Mouse (Mus musculus) spleen, adult 18-20 months (tissue): ENCODE measurements around the gene Clic6.

Experiments used
- DNase-seq, 2 experiments: peaks; one replicate each; pipeline ENCODE4 v3.0.0; 2022; ENCODE audit warnings: mixed read lengths in 2 of 2

Clic6 gene

DNA sequence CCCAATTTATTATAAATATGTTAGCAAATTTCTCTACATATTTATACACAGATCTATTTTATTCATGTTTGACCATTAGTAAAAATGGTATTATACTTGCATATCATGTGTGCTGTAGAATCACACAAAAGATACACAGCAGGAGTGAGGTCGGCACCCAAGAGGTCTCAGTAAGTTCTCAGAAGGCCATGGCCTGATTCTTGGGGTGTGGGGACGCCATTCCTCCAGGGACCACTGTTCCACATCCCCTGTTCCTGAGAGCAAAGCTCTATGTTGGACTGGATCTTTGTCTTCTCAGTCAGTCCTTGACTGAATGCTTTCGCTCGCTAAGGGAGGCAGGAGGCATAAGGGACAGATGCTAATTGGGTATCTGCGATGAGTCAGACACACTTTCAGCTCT, at the start of gene Clic6:
TSS of gene Clic6 (plus strand) at position 301 of the 400 bp plus-strand sequence.
- no peak for DNase-seq

DNA sequence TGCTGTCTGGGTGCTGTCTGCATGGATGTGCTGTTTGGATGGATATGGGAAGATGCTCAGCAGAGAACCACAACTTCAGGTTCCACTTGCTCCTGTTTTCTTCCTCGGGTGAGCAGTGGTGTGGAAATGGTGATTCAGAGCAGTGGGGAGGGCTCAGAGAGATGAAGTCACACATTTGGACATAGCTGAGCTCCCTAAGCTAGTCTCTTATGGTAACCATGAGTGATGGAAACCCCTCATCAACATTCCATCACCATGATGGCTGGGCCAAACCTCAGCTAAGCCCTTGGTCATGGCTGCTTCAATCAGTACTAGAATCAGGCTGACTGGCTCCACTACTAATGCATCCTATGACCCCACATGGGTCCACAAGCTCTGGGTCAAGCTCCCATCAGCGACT, 45.8 kb upstream of the Clic6 start:
- no peak for DNase-seq

DNA sequence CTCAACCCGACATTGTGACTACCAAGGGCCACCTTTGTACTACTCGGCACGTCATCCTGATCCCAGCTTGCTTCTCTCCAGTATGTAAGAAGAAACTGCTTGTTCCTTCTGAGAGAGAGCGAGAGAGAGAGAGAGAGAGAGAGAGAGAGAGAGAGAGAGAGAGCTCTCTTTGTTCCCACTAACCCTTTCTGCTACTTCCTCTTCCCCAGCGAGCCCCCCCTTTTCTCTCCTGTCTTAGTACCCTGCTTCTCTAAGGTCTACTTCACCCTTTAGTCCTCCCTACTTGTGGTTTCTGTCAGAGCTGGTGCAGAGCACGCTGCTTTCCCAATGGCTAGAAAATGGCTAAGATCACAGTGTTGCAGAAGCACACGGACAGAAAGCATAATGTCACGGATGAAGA, 45.3 kb upstream of the Clic6 start:
- DNase-seq, result no peak

DNA sequence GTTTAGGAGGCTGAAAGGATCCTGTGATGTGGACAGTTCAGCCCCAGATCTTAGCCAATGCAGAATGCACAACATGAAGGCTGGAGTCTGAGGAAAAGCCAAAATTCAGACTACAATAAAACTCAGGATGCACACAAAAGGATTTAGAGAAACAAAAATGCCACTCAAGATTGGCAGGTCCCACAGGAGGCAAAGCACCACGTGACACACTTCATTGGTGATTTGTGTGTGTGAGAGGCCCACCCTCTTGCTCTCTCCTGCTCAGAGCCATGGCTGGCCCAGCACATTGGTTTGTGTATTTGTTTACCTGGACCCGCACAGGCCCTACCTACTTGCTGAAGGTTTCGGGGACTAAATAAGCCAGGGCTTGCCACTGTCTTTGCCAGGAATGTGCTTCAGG, 44.3 kb upstream of the Clic6 start:
- DNase-seq, result no peak

DNA sequence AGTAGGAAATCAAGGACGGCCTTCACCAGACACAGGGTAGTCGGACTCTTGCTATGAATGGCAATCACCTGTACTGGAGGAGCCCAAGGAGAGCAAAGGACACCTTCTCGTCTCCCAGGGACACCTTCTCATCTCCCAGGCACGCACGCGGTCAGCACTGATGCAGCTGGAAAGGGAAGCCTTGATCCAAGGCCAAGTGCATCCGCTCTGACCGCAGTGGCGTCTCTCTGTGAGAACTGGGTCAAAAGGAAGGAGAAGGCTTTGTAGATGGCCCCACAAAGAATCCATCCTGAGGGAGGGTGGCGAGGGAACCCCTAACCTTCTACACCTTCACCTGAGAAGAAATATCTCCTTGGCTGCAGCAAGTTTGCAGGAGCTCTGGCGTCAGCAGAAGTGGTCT, 43.4 kb upstream of the Clic6 start:
- DNase-seq, result no peak

DNA sequence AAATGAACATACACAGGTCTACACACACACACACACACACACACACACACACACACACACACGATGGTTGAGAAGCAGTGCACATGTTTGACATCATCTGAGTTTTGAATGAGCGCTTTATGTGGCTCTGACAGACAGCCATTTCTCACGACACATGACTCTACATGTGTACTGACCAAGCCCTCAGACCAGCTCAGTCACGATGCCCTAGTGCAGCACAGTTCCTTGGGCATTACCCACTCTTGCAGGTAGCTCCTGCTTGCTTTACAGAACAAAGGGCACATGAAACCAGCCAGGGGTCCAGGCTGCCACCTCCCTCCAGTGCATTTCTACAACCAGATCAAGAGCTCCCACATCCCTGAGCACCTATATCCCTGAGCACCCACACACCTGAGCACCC, 42.6 kb upstream of the Clic6 start:
- no peak for DNase-seq

DNA sequence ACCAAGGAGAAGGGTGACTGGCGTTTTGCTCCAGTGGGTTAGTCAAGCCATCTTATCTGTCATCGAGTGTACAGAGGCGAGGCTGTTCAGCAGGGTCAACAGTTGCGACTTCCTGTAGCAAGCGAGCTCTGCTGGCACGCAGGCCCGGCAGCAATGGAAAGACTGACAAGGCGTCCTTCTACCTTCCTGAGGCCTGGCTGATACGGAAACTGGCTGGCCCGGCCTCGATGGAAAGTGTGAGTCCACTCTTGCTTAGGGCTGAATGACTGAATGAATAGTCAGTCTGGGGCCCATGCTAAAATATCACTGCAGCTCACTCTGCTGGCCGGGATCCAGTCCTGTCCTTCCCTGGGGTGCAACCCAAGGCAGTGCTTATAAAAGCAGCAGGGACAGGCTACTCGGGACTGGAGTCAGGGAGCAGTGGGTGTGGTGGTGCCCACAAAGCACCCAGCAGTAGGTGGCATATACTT, 41.9 kb upstream of the Clic6 start:
- DNase-seq, result peak in 1 of 2 experiments; percentile 45

DNA sequence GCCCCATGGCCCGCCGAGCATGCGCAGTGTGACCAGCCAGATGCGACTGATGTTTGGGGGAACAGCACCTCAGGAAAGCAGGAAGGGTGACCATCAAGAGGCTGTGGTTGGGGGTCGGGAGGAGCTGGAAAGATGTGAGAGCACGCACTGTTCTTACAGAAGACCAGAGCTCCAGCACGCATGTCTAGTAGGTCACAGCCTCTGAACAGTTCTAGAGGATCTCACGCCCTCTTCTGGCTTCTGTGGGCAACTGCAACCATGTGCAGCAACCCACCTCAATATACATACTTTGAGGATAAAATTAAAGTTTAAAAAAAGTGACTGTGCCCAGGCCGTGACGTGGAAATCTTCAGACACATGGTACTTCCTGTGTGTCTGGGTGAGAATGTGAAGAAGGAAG, 40.2 kb upstream of the Clic6 start:
- DNase-seq, result no peak

DNA sequence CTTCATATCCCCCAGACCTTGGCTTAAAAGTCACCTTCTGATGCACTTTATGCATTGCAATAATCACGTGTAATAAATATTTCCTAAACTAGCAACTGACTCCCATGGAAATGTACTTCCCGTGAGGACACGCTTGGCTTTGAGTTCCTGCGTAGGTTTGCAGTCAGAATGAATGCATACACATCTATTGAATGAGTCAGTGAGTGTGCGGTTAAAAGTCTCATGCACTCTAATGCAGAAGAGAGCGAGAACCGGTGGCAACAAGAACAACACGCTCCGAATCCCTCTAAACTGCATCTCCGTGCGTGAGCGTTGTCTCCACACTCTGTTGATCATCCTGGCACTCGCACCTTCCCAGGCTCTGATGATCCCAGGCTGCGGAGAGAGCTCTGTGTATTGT, 36.5 kb upstream of the Clic6 start:
- no peak for DNase-seq

DNA sequence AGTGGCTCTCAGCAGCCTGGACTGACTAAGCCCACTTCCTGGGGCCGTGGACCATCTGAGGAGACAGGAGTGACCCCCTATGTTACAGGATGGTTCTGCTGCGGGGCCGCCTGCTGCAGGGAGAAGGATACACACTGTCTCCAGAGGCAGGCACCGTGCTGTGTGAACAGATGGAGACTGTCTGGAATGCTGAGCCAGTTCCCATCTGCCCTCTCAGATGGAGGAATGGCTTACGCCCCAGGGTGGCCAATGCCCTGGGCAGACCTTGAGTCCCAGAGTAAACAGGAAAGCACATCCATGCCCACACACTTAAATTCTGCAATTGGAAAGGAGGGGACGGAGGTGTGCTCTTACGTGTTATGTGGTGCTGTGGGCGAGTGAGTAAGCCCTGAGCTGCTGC, 35.2 kb upstream of the Clic6 start:
- DNase-seq, result no peak

DNA sequence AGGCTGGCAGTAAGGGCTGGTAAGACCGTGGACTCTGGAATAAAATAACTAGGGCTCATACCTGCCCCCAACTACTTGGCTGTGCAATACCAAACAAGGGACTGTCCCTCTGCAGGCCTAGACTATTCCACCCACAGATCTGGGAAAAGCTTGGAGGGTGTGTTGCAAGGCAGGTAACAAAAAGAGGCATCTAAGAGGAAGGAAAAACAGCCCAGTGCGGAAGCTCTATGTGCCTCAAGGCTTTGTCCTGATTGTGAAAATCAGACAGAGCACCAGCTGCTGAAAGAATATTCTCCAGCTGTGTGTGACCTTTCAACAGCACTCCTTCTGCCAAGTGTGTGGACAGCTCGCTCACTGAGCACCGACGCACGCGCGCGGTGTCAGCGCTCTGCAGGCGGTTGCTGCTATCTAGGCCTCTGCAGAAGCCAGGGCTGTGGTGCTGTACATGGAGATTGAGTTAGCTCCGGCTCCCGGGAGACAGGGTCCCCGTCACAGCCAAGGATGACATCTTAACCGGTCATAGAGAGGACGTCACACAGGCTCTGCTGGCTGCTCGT, 33.9 kb upstream of the Clic6 start:
- DNase-seq, result no peak

DNA sequence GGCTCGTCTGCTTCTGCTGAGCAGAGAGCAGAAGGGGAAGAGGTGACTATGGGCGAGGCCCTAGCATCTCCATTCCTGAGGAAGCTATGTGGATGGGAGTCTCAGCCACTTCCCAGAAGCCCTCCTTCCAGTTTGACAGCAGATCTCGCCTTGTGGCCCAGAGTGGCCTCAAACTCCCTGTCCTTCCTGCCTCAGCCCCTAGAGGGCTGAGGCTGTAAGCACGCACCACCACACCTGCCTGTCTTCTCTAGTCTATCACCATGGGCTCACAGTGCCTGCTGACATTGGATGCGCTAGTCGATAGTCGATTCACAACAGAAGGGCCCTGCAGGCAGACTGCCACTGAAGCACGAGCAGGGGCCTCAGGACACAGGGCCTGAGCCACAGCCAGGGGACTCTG, 32.9 kb upstream of the Clic6 start:
- DNase-seq, result no peak

DNA sequence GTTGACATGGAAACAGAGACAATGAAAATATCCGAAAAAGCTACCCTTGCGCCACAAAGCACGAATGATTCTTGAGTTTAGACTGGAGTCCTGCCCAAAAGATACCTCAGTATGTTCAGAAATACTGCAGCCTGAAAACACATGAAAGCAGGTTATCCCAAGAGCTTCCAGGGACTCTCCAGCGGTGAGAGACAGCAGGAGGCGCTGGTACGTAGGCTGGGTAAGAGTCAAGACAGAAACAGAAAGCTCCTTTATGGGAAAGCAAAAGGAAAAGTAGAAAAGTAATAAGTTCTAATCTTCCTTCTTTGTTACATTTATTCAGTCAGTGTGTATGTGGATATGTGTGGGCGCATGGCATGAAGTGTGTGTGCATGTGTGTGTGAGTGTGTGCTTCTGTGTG, 31.5 kb upstream of the Clic6 start:
- no peak for DNase-seq

DNA sequence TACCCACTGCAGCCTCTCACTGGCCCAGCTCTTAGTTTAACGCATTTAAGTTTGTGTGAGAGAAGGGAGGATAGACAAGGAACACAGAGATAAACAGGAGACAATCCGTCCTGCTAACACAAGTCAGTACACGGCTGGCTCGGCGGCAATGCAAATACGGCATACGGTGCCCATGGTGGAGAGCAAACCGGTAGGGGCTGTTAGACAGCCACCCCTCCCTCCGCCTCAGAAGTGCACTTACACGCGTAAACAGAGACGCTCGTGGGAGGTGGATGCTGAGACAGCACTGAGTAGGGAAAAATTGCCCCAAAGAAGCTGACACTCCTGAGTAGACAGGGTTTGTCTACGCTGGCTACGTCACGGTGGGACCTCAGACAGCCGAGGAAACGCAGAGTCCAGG, 31.0 kb upstream of the Clic6 start:
- DNase-seq, result no peak

DNA sequence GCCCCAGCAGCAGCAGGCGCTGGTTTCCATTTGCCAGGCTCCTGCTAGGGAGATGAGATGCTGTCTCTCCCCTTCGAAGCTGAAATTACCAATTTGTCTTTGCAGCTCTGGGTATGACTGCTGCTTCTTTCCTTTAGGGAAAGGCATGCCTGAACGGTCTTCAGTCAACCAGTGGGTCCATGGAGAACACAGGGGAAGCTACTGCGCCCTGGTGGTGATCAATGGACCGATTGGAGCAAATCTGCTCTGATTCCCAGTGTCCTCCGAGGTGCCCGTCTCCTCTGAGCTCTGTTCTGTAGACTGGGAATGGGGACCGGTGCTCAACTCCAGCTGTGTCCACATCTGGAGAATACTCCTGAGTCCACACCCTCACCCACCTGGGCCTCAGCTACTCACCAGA, 30.0 kb upstream of the Clic6 start:
- DNase-seq, result no peak

DNA sequence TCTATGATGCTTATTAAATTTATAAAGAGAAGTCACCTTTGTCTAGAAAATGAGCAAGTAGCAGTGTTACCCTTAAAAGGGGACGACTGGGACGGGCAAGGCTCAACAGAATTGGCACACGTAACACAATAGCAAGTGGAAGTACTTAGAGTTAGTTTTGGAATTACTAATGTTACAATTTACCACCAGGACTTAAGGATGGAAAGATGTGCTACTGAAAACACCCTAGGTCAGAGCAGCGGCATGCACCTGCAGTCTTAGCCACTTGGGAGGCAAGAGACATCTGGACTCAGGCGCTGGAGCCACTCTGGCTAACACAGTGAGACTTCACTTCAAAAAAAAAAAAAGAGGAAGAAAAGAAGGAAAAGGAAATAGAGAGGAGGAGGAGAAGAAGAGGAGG, 29.6 kb upstream of the Clic6 start:
- no peak for DNase-seq

DNA sequence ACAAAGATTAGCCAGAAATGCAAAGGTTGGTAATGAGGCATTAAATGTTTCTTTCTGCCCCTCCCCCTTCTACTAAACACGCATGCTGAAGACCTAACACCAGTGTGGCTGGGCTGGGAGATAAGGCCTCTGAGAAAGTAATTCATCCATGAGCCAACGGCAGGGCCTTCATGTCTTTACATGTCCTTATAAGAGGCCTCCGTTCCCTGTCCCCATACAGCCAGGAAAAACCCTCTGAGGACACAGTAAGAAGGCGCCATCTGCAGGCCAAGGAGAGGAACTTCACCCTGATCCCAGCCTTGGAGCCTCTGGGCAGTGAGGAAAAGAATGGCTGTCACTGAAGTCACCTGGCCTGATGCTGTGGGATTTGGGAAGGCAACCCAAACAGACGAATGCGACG, 27.9 kb upstream of the Clic6 start:
- DNase-seq, result peak in 1 of 2 experiments; percentile 52

DNA sequence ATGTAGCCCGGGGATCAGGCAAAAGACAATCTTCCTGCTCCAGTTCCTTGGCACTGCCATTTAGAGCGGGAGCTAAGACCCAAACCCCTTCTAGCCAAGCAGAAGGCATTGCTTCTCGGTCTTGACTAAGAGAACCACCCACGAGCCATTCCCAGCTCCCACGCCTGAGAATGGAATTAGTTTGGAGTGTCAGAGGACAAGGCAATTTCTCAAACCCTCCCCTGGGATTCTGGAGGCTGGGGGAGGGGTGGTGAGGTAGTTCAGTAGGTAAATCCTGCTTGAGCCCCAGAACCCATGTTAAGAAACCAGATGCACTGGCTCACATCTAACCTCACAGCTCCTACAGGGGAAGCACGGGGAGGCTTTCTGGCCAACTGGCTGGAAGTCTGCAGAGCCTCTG, 24.1 kb upstream of the Clic6 start:
- DNase-seq, result no peak

DNA sequence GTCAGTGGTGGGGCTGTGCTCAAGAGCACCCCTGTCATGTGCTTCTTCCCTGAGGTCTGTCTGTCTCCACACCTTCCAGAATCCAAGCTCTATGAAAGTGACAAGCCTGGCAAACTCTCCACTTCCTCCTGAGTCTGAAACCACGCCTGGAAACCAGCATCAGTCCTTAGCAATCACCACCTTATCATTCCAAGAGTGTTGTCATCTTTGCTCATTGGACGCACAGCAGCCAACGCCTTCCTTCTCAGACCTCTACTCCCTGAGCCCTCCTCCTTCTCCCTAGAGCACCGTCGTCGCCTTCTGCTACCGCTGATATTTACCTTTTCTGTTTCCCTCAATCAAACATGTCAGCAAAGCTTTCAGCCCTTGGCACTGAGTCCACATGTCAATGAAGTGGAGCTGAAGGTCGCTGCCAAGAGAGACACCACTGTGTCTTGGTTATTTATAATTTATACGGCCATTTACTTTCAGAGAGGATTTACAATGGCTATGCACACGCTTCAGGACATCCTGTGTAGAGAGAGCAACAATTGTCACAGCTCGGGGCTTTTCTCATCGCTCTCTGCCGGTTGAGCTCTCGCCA, 21.1 kb upstream of the Clic6 start:
- no peak for DNase-seq

DNA sequence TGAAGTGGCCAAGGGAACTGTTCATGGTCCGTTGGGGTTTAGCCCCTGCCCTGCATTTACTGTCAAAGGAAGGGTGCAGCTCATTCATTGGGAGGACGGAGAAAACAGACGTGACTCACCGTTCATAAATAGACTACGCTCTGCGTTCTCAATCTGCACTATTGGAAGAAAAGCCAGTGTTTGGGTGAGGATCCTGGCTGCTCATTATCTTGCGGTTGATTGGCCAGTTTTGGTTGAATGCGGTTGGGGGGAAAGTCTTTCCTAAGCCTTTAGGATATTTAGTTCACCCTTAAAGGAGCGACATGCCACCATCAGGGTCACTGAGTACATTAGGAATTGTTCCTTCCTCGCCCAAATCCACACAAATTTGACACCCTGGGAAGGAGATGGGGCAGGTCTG, 20.3 kb upstream of the Clic6 start:
- no peak for DNase-seq

DNA sequence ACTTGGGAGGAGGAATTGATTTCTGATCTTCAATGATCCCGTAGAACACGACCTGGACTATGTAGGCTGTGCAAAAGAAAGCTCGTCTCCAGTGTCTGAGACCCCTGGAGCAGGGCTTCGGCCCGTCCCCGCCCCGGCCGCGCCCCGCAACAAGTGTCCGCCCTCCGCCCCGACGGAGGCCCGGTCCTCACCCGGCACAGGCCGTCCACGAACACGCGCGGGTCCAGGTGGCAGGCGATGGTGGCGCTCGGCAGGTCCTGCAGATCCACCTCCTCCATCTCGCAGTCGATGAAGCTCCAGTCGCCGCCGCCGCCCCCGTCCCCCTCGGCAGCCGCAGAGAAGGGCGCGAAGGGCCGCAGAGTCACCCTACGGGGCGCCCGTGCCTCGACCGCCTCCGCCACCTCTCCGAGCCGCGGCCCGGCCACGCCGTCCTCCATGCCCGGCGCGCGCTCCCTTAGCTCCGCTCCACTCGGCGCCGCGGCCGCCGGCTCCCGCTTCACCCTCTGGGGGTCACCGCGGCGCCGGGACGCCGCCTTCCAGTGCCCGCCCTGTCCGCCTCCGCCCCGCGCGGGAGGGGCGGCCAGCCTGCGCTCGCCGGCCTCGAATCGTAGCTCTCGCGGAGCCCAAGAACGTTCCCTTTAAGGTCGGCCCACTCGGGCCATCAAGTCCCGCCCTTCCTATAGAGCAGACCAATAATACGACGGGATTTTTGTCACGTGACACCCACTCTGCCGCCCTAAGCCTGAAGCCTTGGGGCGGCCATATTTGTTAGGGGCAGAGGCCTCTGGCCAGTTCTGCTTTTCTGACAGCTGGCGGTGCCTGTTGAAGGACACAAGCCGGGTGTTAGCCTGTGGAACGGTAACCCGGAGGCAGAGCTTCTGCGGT, 19.7 kb upstream of the Clic6 start:
- peak; percentile 93 to 94 for DNase-seq

DNA sequence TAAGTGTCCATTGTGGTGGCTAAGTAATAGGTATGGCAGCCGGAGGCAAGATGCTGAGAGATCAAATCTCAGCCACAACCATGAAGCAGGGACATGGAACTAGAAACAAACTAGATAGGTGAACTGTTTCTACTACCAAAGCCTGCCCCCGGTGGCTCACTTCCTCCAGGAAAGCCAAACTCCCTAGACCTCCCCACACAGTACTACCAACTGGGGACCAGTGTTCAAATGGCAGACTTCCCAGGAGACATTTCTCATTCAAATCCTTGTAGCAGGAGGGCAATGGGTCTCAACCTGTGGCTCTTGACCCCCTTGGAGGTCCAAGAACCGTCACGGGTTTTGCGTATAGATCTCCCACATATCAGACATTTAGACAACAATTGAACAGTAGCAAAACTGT, 18.5 kb upstream of the Clic6 start:
- DNase-seq, result no peak

DNA sequence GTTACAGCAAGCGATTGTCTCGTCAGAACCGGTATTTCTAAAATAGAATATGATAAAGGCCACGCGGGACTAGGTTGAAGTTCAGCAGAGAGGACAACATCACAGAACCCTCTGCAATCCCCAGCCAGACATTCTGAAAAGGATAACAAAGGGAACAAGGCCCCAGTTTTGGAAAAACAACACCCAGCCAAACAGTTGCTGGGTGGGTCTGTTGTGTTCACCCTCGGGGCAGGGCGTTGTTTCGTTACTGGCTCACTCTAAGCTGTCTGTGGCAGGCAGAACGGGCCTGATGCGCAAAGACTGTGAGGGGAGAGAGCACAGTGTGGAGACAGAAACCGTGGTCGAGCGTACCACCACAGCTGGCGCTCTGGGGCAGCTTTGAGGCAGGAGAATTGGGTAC, 17.1 kb upstream of the Clic6 start:
- no peak for DNase-seq

DNA sequence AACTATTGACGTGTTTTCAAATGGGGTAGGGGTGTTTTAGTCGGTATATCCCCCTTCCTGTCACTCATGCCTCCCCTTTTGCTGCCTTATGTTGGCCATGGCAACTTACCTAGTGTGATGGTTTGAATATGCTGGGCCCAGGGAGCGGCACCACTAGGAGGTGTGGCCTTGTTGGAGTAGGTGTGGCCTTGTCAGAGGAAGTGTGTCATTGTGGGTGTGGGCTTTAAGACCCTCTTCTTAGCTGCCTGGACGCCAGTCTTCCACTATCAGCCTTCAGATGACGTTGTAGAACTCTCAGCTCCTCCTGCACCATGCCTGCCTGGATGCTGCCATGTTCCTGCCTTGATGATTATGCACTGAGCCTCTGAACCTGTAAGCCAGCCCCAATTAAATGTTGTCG, 14.8 kb upstream of the Clic6 start, which contains the start of gene Rcan1:
TSS of gene Rcan1 (minus strand) at position 162 of the 400 bp plus-strand sequence.
- DNase-seq, result no peak
